Mouse (Mus musculus) mouse trophoblast stem cell (cell line): ENCODE results near the gene Nid2.

Experiments
- in situ Hi-C, 2 experiments: fragments of 300-500 bp; cut with MseI, MboI; formaldehyde crosslinking; loops; 2 replicates in 1 of 2; 3 replicates in 1 of 2; pipeline ENCODE4 v1.15.1; 2025

Nid2 gene

DNA sequence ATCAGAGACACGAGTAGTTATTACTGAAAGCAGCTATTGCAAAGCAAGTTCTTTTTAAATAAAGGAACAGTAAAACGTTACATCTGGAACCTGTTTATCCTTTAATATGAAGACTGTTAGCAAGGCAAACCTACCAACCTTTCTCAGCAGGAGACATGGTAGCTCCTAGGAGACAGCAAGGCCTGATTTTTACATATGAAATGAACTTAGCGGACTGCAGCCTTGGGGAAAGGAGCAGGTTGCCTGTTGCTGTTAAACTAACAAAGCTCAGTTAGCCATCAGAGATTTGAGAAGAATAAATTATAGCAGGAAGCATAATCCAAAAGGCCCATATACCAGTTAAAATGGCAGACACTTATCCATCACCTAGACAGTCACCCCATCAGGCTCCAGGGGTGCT is 102.4 kb downstream of the Nid2 start:
- in situ Hi-C loops = loop anchor here in 1 of 2 experiments (25.0 kb wide), 1 partner anchor 409 kb away; the partner anchor contains the start of gene Kcnk16

DNA sequence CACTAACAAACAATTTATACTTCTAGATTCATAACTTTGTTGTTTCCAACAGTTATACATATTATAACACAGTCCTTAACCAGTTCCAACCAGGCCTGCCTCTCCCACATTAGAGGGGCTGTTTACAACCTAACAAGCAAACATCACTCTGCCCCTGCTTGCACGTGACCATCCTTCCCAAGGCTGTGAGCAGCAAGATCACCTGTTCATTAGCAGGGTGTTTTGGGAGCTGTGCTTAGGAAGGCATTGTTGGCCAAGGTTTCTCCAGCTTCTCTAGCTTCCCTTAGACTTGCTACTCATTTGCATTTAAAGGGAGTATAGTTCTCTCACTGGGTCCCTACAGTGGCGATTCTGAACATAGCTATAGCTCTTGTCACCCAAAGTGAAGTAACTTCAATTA is 107.2 kb downstream of the Nid2 start:
- in situ Hi-C loops = loop anchor here in 1 of 2 experiments (25.0 kb wide), 1 partner anchor 404 kb away; the partner anchor contains the start of gene Kcnk16

GRCm38 (mm10) chr14:19858808-19859776 is 108.0 kb downstream of the Nid2 start:
- in situ Hi-C loops = loop anchor here in 1 of 2 experiments (25.0 kb wide), 1 partner anchor 403 kb away; the partner anchor contains the start of gene Kcnk16

DNA sequence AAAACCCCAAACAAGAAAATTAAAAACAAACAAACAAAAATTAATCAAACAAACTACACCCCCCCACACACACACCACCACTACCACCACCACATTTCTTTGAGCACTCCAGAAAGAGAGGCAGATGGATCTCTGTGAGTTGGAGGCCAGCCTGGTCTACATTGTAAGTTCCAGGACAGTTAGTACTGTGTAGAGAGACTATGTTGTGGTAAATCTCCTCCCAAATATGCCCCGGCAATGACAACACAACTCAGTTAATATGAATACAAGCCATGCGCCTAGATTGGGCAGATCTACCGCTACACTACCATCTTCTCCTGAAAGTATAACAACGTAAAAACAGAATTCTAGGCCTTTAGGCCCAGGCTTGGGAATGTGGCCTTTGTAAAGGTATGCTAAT is 109.2 kb downstream of the Nid2 start:
- in situ Hi-C loops = loop anchor here in 1 of 2 experiments (25.0 kb wide), 1 partner anchor 402 kb away; the partner anchor contains the start of gene Kcnk16
